Mouse (Mus musculus) left cerebral cortex, adult 18-20 months (tissue): Measurements from ENCODE around the gene Nr2f2. TPM values are rescaled to one million over a fixed set of nuclear protein-coding genes. Genes with fewer than 3 reads are reported as not detected.
A peak's percentile ranks its signal among the peaks of the same experiment; 100 is the strongest.

Experiments
- DNase-seq, 2 experiments: peaks; one replicate each; pipeline ENCODE4 v3.0.0; 2021 to 2022; ENCODE audit warnings: low spot score in 2 of 2, mixed read lengths in 1 of 2
- total RNA-seq, 2 experiments: library from RNA; stranded (reverse); gene quantifications; 2 replicates each; pipeline ENCODE4 v1.2.3; 2021

Nr2f2 gene
- total RNA-seq, 2 experiments from 2014 or later, result 35.3 to 42.7 TPM

DNA sequence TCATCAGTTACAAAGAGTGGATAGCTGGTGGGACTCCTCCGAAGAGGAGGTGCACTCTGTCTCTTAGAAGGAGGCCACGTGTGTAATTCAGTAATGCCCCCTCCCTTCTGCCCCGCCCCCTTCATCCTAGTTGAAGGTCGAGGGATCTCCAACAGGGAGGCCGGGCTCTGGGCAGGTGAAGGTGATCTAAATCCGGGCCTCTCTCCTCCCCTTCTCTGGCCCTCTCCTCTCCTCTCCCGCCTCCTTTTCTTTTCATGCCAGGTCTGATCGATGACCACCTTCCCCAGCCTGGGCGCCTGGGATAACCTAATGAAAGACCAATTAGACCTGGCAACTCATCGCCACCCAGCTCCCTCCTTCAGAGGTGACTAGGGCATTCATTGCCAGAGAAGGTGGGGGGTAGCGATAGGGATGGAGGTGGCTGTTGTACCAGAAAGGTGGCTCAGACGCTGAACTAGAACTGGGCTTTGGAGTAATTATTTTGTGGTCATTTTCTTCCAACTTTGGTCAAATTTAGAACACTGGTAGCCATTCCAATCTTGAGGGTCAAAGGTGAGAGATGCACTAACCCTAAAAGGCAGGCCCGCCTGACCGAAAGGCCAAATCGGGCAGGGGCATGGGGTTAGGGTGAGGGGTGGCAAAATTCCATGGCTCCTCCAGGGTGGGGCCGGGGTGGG, 1.2 kb upstream of the Nr2f2 start:
- DNase-seq, result no peak

DNA sequence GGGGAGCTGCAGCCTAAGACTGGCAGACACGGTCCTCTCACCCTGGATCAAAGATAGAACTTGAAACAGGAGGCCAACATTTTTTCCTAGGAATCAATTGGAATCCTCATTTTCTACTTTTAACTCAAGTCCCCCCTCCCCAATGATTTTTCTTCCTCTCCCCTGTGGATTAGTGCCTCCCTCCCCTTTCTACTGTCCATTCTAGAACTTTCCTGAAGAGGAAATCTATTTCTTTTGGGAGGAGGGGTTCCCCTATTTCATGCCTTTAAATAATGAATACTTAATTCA, 217 bp upstream of the Nr2f2 start:
- DNase-seq, result no peak

DNA sequence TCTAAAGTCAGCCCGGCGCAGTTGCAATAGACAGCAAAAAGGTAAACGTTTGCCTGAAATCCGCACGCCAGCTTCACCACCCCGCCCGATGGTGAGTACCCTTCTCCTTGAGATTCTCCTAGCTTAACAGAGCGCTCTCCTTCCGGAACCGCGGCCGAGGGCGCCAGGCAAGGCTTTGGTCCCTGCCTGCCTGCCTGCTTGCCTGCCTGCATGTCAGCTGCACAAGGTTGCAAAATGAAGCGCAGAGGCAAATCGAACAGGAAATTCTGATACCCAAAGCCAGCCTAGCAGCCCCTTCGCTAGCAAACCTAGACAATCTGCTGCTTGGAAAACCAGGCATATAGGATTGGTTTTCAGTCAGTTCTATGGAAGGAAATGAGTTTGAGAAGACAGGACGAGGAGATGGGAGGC, 1.1 kb downstream of the Nr2f2 start:
- DNase-seq, result no peak

DNA sequence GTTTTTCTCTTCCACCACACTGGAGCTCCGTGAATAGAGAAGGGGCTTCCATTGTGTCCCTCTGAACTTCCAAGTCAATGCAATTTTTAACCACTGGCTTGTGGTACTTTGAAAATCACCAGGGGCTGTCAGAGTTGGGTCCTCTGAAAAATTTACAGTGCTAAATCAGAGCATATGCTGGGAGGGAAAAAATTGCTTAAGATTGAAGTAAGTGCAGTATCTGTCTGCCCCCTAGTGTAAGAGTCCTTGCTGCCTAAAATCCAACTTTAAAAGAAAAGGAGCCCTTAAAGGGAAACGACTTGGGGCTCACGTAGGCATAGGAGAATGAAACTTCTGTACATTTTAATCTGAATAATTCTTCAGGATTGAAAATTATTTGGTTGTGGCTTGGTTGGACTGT, 1.7 kb downstream of the Nr2f2 start:
- no peak for DNase-seq

DNA sequence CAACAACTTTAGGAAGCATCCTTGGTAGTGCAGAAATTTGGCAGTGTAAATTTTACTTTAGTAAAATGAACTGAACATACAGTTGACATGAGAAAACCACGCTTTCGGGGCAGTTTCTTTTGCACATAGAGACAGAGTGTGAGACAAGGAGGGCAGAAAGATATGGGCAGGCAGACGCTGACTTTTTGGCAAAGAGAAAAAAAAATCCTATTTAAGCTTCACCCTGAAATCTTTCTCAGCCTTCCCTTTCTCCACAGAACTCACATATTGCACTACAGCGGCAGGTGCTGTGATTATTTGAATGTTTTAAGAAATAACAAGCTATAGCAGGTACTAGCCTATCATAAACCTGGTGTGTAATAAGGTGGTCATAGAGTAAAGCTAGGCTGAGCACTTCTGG, 3.2 kb downstream of the Nr2f2 start:
- no peak for DNase-seq

DNA sequence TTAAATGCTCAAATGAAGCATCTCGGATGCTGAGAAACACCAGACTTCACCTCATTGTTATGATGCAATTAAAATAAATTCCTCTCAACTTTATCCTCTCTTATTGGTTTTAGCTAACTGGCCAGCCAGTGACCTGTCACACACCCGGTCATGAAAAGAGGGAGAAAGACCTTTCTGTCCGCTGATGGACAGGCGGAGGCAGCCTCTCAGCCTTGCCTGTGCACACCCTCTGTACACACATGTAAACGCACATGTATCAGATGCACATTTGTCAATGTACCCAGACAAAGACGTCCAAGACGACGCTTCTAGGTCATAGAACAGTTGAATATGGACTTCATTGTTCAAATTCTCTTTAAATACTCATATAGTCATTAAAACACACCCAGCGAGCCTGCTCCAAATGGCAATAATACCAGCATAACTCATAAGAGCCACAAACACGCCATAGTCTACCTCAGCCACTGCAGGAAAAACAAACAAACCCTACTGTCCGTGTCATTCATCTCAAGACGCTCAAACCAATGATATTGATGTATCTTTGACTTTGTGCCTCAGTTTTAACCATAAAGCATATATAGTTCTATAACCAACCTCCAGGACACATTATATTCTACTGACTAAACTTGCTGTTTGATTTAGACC, 3.9 kb downstream of the Nr2f2 start:
- no peak for DNase-seq

DNA sequence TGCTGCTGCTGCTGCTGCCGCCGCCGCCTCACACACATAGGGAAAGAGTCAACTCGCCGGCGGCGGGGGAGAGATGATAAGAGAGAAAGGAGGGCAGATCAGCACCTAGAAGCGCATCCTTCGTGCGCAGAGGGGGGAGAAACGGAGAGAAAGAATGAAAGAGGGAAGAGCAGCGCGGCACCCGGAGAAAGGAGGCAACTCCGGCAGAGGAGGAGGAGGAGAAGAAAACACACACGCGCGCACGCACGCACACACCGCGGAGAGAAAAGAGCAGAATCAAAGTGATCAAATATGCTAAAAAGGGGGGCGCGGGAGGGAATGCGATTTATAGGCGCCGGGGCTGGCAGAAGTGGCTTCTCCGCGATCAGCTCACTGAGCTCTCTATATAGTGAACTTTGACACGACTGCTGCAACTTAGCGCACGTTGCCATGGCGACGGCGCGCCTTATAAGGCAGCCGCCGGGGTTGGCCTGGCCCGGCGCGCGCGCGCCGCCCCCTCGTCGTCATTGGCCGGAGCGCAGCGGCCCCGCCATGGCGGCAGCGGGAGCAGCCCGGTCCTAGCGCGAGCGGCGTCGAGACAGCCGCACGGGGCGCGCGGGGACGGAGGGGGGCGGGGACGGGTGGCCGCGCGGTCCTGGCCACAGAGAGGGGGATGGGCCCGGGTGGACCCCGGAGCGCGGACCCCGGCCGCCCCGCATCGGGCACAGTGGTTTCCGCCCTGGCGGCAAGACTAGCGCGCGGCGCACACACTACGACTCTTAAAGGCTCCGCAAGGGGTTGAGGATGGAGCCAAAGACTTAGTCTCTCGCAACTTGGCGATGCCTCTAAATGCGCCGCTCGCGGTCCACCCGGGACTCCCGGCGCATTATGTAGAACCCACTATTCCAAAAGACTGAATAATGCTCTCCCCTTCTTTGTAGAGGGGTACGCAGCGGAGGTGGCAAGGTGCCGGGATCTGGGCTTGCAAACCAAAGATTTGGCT, 4.9 kb downstream of the Nr2f2 start:
- DNase-seq, result peak; percentile 64 to 75

DNA sequence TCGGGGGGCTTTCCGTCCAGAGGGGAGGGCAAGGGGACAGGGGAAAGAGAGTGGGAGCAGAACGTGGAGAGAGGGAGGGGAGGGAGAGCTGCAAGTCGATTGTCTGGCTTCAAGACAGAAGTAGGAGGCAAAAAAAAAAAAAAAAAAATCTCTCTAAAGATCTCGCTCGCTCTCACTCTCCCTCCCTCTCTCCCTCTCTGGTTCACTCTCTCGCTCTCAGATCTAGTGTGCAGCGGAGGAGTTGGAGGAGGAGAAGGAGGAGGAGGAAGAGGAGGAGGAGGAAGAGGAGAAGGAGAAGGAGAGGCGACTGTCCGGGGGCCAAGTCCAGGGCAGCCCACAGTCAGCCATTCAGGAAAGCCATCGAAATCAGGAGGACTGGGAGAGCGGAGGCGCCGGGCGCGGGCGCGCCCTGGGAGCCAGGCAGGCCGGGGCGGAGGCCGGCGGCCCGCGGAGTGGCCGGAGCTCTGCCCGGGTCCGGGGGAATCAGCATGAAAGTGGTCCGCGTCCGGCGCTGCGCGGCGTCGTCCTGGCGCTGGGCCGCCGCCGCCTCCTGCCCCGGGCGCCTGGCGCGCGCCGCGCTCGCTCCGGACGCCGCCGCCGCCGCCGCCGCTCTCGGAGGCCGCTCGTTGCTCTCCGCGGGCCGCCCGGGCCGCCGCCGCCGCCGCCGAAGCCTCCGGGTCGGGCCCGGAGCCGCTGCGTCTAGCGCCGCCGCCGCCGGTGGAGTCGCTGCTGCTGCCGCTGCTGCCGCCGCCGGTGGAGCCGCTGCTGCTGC, 5.7 kb downstream of the Nr2f2 start:
- DNase-seq, result no peak

DNA sequence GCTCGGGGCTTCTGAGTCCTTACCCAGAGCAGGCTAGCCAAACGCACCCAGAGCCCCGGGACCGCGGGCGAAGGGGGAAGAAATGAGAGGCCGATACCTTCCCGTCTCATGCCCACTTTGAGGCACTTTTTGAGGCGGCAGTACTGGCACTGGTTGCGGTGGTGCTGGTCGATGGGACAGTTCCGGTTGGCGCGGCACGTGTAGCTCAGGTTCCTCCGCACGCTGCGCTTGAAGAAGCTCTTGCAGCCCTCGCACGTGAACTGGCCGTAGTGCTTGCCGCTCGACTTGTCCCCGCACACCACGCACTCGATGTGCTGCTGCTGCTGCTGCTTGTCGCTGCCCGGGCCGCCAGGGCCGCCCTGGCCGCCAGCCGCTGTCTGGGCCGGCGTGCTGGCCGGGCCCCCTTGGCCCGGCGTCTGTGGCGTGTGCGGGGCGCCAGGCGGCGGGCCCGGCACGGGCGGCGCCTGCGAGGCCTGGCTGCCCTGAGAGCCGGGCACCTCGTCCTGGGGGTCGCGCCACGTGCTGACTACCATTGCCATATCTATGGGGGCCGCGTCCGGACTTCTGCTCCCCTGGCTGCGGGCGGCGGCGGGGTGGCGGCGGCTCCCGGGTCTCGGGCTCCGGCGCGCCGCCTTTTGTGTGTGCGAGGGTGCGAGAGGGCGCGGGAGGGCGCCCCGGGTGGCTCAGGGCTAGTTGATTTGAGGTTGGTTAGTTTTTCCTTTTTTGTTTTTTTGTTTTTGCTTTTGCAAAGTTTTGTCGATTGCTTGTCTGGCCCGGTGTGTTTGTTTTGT, 6.5 kb downstream of the Nr2f2 start:
- DNase-seq, result no peak

DNA sequence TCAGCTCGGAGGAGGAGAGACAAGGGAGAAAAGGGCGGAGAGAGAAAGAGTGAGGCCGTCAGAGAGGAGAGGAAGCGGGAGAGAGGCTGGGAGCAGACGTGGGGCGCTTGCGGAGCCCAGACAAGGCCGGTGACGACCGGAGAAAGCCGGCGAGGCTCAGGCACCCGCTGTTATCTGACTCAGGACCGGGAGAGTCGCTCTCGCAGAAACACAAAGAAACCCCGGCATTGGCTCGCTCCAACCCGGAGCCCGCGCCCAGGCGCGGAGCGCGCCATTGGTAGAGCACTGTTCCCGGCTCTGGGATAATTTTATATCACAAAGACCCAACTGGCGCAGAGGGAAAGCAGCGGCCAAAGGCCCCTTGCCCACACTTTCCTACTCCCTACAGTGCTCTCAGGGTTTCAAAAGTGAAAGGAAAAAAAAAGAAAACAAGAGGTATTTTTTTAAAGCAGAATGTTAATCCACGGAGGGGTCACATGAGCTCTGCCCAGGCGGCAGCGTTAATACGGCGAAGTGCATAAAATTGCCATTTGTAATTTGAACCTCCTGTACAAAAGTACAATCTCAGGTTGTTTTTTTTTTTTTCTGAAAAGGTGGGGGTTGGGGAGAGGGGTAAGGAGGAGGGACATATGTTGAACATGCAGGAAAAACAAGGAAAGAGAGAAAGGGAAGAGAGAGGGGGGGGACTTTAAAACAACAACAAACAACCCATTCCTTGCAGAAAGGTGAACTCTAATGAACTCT, 7.5 kb downstream of the Nr2f2 start:
- peak in 1 of 2 experiments; percentile 23 for DNase-seq

DNA sequence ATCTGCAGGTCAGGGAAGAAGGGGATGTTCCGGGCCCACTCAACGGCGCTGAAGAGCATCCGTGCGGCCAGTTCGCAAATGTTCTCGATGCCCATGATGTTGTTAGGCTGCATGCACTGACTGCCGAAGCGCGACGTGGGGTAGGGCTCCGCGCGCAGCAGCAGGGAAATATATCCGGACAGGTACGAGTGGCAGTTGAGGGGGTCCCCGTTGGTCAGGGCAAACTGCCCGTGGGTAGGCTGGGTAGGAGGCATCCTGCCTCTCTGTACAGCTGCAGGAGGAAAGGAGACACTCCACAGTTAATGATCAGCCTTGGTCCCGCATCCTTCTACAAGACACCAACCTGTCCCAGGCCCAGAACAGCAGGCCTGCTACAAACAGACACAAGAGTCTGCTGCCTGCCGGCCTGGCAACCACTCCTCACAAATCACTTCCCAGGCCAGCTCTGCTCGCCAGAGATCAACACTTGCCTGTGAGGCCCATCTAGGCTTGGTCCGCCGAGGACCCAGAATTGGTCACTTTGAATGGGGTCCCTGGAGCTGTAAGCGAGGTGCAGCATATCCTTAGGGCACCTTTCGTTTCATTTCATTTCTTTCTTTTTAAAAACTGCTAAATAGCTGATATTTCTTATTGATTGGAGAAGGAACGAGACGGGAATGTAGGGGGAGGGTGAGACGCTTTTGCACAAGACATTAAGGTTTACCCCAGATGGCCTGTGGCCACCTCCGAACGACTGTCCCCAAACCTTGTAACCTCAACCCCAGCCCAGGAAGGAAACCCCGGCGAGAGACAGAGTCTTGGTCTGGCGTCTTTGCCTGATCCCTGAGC, 8.3 kb downstream of the Nr2f2 start:
- no peak for DNase-seq

DNA sequence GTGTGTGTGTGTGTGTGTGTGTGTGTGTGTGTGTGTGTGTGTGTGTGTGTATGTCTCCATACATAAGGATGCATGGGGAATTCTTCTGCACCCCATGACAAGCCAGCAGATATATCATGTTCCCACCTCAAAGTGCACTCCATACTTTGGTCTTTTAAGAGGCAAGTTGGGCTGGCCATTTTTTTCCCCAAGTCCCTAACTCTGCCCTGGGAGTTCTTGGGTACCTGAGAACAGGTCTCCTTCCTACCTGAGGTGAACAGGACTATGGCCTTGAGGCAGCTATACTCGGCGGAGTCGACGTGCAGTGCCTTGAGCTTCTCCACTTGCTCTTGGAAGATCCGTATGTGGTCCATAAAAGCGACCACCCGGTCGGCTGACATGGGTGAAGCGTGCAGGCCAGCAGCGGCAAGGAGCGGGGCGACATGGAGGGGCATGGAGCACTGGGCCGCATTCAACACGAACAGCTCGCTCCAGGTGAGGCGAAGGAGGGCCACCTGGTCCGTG, 9.0 kb downstream of the Nr2f2 start:
- DNase-seq, result no peak

DNA sequence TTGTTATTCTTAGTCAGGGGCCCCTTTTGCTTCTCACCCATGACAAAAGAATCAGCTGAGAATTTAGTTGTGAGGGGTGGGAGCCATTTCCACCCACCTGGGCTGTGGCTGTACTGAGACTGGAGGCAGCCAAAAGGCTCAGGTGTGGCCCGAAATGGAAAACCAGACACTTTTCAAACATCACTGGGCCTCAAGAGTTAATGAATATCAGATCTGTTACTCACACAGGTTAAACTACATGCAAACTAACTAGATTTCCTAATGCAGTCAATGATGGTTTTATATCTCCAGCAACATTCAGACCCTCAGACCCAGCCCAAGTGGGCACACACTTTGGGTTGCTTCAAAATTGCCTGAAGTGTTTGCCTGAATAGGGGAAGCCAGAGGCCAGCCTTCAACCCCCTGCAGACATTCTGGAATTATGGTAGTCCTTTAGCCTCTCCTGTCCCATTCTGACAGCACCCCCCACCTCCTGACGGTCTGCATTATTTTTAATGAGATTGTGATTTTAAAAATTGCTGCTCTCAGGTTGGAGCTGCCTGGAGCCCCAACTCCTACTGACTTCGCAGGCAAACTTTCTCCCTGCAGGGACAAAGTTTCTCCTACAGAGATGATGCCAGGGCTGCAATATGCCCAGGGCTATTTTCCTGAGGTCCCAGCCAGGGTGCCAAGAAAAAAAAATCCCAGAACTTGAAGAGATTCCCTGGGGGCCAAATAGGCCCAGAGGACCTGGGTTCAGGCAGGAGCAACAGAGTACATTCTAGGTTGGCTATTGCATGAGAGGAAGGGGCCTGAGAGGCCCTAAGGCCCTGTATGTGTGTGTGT, 9.6 kb downstream of the Nr2f2 start:
- DNase-seq, result no peak

DNA sequence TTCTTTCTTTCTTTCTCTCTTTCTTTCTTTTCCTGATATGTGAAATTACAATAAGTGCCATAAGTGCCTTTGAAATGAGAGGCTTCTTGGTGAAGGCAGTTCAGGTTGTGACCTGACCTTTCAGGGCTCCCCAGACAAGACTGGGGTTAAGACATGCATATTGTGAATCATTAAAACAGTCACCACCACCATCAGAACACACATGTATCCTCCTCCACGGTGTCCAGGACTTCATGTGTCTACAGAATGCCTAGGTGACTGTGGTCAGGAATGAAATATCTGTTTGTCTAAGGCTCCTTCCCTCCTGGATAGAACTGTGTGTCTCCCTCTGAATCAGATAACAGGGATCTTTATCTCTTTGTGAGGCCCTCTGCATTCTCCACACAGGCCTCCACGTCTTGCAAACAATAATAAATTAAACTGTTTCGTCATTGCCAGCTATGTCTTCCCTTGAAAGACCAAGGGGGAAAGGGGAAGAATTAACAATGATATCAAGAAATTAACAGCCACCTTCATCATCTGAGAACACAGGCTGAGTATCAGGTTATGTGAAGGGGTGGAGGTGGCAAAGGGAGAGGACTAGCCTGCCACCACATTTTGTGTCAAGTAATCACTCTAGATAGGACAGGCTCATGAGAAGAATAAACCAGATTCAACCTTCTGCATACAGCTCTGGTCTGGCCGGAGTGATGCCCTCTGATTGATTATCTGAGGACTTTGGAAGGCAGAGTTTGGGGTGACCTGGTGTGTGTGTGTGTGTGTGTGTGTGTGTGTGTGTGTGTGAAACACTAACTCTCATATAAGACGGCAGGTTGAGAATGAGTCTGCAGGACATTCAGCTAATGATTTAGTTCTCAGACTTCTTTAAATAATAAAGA, 10.6 kb downstream of the Nr2f2 start:
- no peak for DNase-seq

DNA sequence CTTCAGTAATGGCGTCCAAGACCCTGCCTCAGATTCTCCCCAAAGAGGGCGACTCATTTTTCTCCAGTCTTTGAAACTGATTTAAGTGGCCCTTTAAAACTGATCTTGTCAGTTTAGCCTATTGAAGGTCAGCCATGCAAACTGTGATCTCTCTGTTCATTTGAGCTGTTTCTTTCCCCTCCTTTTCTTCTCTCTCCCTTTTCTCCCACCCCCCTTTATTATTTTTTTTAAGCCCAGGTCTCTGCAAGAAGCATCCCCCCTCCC, 11.2 kb downstream of the Nr2f2 start:
- no peak for DNase-seq

DNA sequence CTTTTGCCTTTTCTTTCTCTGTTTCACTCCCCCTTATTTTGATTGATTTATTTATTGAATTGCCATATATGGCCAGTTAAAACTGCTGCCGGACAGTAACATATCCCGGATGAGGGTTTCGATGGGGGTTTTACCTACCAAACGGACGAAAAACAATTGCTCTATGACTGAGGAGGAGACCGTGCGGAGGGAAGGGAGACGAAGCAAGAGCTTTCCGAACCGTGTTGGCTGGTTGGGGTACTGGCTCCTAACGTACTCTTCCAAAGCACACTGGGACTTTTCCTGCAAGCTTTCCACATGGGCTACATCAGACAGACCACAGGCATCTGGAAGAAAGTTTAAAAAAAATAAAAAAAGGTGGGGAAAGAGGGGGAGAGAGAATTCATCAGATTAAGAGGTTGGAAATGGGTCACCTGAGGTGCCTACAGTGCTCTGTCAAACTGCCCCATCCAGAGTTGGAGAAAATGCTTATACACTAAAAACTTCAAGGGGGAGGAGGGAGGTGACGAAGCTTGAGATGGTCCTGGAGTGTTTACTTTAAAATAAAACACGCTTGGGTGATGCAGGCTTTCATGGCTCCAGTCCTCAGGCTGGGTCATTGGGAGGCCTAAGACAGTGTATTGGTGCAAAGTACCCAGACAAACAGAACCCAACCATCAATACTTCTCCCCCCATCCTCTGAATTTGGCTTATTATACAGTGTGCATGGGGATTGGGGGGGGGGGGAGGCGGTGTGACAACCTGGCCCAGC, 11.8 kb downstream of the Nr2f2 start:
- DNase-seq, result no peak
